Mouse (Mus musculus) intestine, embryonic 16.5 days (tissue): ENCODE data around the gene Dad1. TPM values are rescaled to one million over a fixed set of nuclear protein-coding genes. Genes with fewer than 3 reads are reported as not detected.

Experiments
- ATAC-seq: fragments of 200-750 bp; cut with Nextera tagmentation; 2 replicates; pipeline ENCODE4 v1.8.0; 2017; ENCODE audit warnings: moderate TSS enrichment, moderate library complexity
- H3K27ac ChIP-seq: fragments of 300-500 bp; sonication (generic); 2 replicates; pipeline ENCODE4 v1.5.1; 2014; ENCODE audit warnings: mild to moderate bottlenecking, low read length
- H3K27me3 ChIP-seq: fragments of 300-500 bp; sonication (generic); replicated peaks from 2 replicates; pipeline ENCODE4 v1.6.1; 2014; ENCODE audit warnings: low read length, control low read depth, mixed read lengths; ENCODE audit not compliant: control insufficient read depth, insufficient read depth
- H3K36me3 ChIP-seq: fragments of 300-500 bp; sonication (generic); 2 replicates; pipeline ENCODE4 v1.6.1; 2014; ENCODE audit warnings: low read length, control low read depth; ENCODE audit not compliant: control insufficient read depth, insufficient read depth
- H3K4me1 ChIP-seq: fragments of 300-500 bp; sonication (generic); 2 replicates; pipeline ENCODE4 v1.6.1; 2014; ENCODE audit warnings: low read length, control low read depth, mixed read lengths; ENCODE audit not compliant: control insufficient read depth, insufficient read depth
- H3K4me2 ChIP-seq: fragments of 300-500 bp; sonication (generic); 2 replicates; pipeline ENCODE4 v1.6.1; 2014; ENCODE audit warnings: low read depth, low read length, control low read depth
- H3K4me3 ChIP-seq: fragments of 300-500 bp; sonication (generic); 2 replicates; pipeline ENCODE4 v1.5.1; 2014; ENCODE audit warnings: mild to moderate bottlenecking, low read length
- H3K9ac ChIP-seq: fragments of 300-500 bp; sonication (generic); 2 replicates; pipeline ENCODE4 v1.6.1; 2014; ENCODE audit warnings: low read depth, low read length
- H3K9me3 ChIP-seq: fragments of 300-500 bp; sonication (generic); 2 replicates; pipeline ENCODE4 v1.6.1; 2016; ENCODE audit warnings: low read length, control low read depth; ENCODE audit not compliant: control insufficient read depth
- WGBS: fragments of 180-500 bp; shearing (Covaris S2); extraction: QIAGEN DNeasy Blood & Tissue Kit; methylation state at CpG from one replicate; pipeline ENCODE4 v1.1.7; 2014; 5-methylcytosine and 5-hydroxymethylcytosine counted together
- polyA plus RNA-seq: library from polyadenylated mRNA; unstranded; fragments of >200 nt; fragmentation: Nextera tagmentation; extraction: Ambion mirVana; gene quantifications from 2 replicates; pipeline ENCODE4 v1.2.1, GENCODE M21; 2015

The Dad1 gene
- polyA plus RNA-seq, 1 experiment from 2014 or later, result 514 TPM

DNA sequence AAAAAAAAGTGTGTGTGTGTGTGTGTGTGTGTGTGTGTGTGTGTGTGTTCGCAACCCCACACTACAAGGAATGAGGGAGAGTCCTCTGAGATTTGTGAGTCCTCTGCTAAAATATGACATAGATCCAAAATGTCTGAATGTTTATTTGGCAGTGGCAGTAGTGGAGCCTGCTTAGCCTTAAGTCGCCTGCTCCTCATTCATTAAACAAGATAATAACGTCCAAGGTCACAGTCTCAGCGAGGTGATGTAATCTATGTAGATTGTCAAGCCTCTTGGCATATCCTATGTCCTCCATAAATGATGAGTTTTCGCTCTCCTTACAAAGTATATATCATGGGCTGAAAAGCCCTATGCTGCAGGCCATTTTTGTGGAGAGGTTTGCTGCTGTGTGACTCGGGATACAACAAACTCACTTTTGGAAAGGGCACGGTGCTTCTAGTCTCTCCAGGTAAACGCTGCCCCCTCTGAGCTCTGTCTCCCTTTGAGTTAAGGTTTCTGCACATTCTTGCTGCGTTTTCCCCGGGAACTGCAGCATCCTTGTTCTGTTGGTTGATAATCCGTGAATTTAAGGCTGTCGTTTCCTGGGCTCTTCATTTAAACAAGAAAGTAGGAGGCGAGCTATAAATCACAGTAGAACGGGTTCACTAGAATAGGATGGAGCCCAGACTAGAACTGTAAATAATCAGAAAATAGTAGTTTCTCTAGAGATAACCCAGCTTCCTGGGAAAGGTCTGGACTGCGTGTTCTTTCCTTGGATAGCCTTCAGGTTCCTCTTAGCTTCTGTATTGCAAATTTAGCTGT, 47.0 kb downstream of the Dad1 start:
- ATAC-seq, result peak; percentile 64
- WGBS, result 37% methylated on average over 15 of the region's 15 CpGs
- peaks cover 5% of the 10 kb centered on the region; the same call in 1 of the 2 replicates for H3K4me1 ChIP-seq
- no peak overlapping the region for H3K4me3 ChIP-seq
- H3K4me2 ChIP-seq, result no peak overlapping the region
- H3K9ac ChIP-seq, result no peak overlapping the region
- H3K27me3 ChIP-seq, result no peaks in the 10 kb centered on the region
- H3K9me3 ChIP-seq, result no peaks in the 10 kb centered on the region
- peak overlapping the region; percentile 4; the same call in 1 of the 2 replicates for H3K27ac ChIP-seq
- no peaks in the 10 kb centered on the region for H3K36me3 ChIP-seq

DNA sequence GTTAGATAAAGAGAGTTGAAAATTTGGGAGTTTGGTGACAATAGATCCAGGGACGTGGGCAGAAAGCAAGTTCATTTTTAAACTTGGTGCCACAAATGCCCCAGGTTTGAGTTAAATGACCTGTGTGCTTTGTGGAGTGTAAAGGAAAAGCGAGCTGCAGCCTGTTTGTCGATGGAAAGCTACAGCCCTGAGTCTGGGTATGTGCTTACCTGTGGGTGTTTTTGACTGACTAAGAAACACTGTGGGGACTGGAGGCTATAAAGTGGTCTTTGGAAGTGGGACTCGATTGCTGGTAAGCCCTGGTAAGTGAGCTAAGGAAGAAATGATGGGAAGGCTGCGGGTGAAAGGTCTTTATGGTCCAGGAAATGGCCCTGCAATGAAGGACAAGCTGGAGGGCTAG, 47.6 kb downstream of the Dad1 start:
- peaks cover 5% of the 10 kb centered on the region; the same call in 1 of the 2 replicates for H3K4me1 ChIP-seq
- peak overlapping the region; percentile 47; the same call in 1 of the 2 replicates for H3K27ac ChIP-seq
- H3K9me3 ChIP-seq, result no peaks in the 10 kb centered on the region
- no peaks in the 10 kb centered on the region for H3K36me3 ChIP-seq
- H3K4me2 ChIP-seq, result no peak overlapping the region
- no peak overlapping the region for H3K9ac ChIP-seq
- no peaks in the 10 kb centered on the region for H3K27me3 ChIP-seq
- WGBS, result 67% methylated on average over 5 of the region's 5 CpGs
- no peak for ATAC-seq
- no peak overlapping the region for H3K4me3 ChIP-seq

DNA sequence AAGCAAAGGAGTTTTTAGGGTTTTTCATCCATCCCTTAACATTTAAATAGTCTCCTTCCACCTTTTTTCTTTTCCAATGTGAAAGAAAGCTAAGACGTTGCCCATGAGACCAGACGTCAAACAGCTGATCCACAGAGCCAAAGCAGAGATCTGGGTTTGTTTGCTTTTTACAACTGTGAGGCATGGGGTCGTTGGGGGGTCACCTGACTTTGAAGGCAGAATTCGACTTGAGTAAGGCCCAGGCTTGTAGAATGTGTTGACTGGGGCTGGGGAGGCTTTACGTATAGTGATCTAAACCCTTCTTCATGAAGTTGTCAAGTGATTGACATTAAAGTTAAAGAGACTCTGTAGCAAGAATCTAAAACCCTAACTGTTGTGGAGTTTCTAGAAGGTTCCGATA, 48.0 kb downstream of the Dad1 start:
- no peaks in the 10 kb centered on the region for H3K9me3 ChIP-seq
- H3K27me3 ChIP-seq, result no peaks in the 10 kb centered on the region
- H3K4me1 ChIP-seq, result peaks cover 5% of the 10 kb centered on the region; the same call in 1 of the 2 replicates
- H3K4me2 ChIP-seq, result no peak overlapping the region
- H3K27ac ChIP-seq, result no peak overlapping the region
- 46% methylated on average over 6 of the region's 6 CpGs for WGBS
- no peak overlapping the region for H3K4me3 ChIP-seq
- no peaks in the 10 kb centered on the region for H3K36me3 ChIP-seq
- ATAC-seq, result no peak
- no peak overlapping the region for H3K9ac ChIP-seq

DNA sequence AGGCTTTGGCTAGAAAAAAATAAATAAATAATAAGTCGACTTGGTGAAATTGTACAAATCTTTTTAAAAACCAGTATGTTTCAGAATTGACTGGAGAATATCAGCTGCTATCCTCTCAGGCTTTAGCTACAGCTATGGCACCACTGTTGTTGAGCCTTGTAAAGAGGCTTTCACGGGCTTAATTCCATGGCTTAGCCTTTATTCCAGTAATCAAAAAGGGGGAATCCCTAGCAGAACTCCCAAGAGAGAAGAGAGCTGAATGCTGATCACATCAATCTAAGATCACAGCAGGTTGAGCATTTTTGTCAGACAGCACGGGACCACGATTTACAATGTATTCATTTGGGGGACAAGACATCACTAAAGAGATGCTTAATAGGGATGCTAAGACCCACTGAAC, 49.1 kb downstream of the Dad1 start:
- peaks cover 5% of the 10 kb centered on the region; the same call in 1 of the 2 replicates for H3K4me1 ChIP-seq
- 71% methylated on average over 4 of the region's 4 CpGs for WGBS
- no peak overlapping the region for H3K4me3 ChIP-seq
- ATAC-seq, result no peak
- H3K9ac ChIP-seq, result no peak overlapping the region
- H3K27me3 ChIP-seq, result no peaks in the 10 kb centered on the region
- no peaks in the 10 kb centered on the region for H3K9me3 ChIP-seq
- H3K4me2 ChIP-seq, result no peak overlapping the region
- no peaks in the 10 kb centered on the region for H3K36me3 ChIP-seq
- no peak overlapping the region for H3K27ac ChIP-seq

DNA sequence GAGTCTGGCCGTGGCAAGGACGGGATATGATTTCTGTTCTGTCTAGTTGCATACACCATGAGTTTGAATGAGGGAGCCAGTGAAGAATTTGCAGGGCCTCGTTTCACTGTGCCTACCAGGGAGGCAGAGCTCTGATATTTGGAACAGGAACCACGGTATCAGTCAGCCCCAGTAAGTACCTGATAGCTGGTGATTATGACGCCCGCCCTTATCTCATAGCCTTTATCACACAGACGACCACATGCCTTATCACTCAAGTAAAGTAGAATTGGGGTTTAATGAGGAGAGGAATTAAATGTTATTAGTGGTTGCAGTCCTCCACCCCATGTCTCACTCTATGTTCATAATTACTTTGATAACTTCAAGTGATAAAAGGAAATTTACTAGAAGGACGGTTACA, 49.6 kb downstream of the Dad1 start:
- no peaks in the 10 kb centered on the region for H3K36me3 ChIP-seq
- no peak overlapping the region for H3K9ac ChIP-seq
- H3K4me1 ChIP-seq, result peaks cover 5% of the 10 kb centered on the region; the same call in 1 of the 2 replicates
- no peak for ATAC-seq
- no peak overlapping the region for H3K4me3 ChIP-seq
- WGBS, result 56% methylated on average over 8 of the region's 8 CpGs
- H3K27ac ChIP-seq, result no peak overlapping the region
- no peak overlapping the region for H3K4me2 ChIP-seq
- H3K27me3 ChIP-seq, result no peaks in the 10 kb centered on the region
- H3K9me3 ChIP-seq, result no peaks in the 10 kb centered on the region

DNA sequence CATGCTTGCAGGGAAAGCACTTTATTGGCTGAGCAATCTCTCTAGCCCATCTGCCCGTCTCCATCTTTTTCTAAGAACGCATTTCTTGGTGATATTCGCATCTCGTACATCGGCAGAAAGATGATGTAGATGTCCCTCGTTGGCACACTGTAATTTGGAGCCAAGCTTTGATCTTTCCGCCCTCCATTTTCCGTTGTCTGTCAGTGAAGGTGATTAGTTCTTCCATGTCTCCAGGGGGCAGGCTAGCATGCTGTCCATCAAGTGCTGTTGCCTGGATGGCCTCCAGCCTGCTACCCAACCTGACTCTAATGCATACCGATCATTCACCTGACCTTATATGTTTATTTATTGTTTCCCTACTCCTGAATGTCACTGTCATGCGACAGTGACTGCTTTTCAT, 50.1 kb downstream of the Dad1 start:
- H3K4me3 ChIP-seq, result no peak overlapping the region
- H3K9ac ChIP-seq, result no peak overlapping the region
- no peak overlapping the region for H3K4me2 ChIP-seq
- 92% methylated on average over 10 of the region's 10 CpGs for WGBS
- no peak for ATAC-seq
- H3K4me1 ChIP-seq, result peaks cover 5% of the 10 kb centered on the region; the same call in 1 of the 2 replicates
- no peaks in the 10 kb centered on the region for H3K9me3 ChIP-seq
- H3K36me3 ChIP-seq, result no peaks in the 10 kb centered on the region
- no peak overlapping the region for H3K27ac ChIP-seq
- no peaks in the 10 kb centered on the region for H3K27me3 ChIP-seq

DNA sequence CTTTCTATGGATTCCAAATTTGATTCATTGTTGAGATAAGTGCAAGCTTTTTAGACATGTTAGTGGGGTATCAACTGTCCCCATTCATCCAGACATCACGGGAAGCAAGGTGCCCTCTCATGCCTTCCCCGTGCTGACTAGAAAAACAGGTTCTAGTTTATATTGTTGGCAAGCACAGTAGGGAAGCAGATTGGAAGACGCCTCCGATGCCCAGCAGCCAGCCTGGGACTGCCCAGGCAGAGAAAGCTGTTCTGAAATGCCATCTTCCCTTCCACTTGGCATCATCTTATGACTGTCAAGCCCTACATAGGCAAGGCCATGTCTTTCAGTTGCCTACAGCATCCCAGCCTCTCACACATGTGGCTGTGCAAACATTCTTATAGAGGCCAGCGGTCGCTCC, 50.7 kb downstream of the Dad1 start:
- Histone ChIP-seq H3K4me3 (no peak overlapping the region), H3K36me3 (no peaks in the 10 kb centered on the region), H3K9ac (no peak overlapping the region), H3K9me3 (no peaks in the 10 kb centered on the region), H3K27ac (no peak overlapping the region), H3K4me1 (peaks cover 5% of the 10 kb centered on the region; the same call in 1 of the 2 replicates), H3K4me2 (no peak overlapping the region), H3K27me3 (no peaks in the 10 kb centered on the region)
- 95% methylated on average over 6 of the region's 6 CpGs for WGBS
- no peak for ATAC-seq

DNA sequence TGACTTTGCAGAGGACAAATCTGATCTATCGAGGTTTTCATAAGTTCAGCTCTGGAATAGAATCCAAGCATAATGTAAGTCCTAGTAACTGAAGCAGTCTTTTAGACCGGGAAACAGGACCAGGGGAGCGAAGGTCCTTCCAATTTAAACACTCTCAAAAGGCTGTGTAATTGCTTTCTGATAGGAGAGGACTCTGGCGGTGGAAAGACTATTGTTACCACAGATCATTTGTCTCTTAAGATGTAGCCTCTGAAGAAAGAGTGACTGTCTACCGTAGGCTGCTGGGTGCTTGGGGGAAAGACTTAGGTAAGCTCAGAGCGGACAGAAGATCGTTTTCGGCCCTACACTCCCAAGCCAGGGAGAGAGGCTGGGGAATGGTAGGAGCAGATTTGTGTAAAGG, 53.5 kb downstream of the Dad1 start:
- H3K4me3 ChIP-seq, result no peak overlapping the region
- no peaks in the 10 kb centered on the region for H3K36me3 ChIP-seq
- H3K4me2 ChIP-seq, result no peak overlapping the region
- H3K9ac ChIP-seq, result no peak overlapping the region
- H3K4me1 ChIP-seq, result no peaks in the 10 kb centered on the region
- no peak for ATAC-seq
- WGBS, result 67% methylated on average over 8 of the region's 8 CpGs
- H3K27ac ChIP-seq, result no peak overlapping the region
- no peaks in the 10 kb centered on the region for H3K9me3 ChIP-seq
- no peaks in the 10 kb centered on the region for H3K27me3 ChIP-seq

DNA sequence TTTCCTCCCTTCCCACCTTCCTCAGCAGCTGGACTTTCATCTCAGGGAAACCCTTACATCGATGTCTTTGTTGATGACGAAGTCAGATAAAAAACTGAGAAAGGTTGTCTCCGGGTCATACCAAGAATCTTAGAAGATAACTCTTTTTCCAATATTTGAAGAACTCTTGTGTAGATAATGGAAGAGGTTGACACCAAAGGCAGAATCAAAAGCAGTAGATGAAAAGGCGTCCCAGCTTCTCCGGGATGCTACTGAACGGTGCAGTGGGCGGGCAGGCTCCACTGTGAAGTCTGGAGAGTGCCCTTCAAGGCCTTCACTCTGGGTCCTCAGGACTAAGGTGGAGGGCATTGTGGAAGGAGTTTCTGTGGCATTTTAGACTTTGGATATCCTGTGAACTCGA, 54.2 kb downstream of the Dad1 start:
- no peak for ATAC-seq
- no peak overlapping the region for H3K27ac ChIP-seq
- H3K9me3 ChIP-seq, result no peaks in the 10 kb centered on the region
- H3K9ac ChIP-seq, result no peak overlapping the region
- H3K4me3 ChIP-seq, result no peak overlapping the region
- no peaks in the 10 kb centered on the region for H3K4me1 ChIP-seq
- H3K27me3 ChIP-seq, result no peaks in the 10 kb centered on the region
- H3K4me2 ChIP-seq, result no peak overlapping the region
- WGBS, result 84% methylated on average over 8 of the region's 8 CpGs
- no peaks in the 10 kb centered on the region for H3K36me3 ChIP-seq

DNA sequence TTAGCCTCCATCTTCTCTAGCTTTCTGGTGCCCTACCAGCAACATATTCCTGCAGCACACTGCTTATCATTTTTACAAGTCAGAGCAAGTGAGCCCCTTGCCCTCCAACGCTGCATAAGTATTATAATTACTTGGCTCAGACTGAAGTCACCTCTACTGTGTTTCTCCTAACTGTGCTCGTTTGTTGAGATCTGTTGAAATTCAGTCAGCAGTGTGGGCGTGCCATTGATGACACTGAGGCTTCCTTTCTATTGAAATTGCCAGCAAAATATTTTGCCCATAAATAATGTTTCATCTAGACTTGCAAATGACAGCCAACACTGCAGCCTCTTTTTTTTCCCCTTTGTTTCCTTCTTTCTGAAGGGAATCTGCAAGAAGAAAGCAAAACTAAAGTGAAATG, 56.2 kb downstream of the Dad1 start:
- WGBS, result 64% methylated on average over 3 of the region's 3 CpGs
- H3K4me2 ChIP-seq, result no peak overlapping the region

More for the DNA sequence above, 56.2 kb downstream of the Dad1 start:
- no peak for ATAC-seq
- H3K4me3 ChIP-seq, result no peak overlapping the region
- no peaks in the 10 kb centered on the region for H3K9me3 ChIP-seq
- no peaks in the 10 kb centered on the region for H3K36me3 ChIP-seq
- H3K4me1 ChIP-seq, result no peaks in the 10 kb centered on the region
- H3K27ac ChIP-seq, result no peak overlapping the region
- no peak overlapping the region for H3K9ac ChIP-seq
- no peaks in the 10 kb centered on the region for H3K27me3 ChIP-seq
